Mouse (Mus musculus) regulatory T cell (primary cell): Measurements from ENCODE around the gene Zscan2.

Experiments used
- in situ Hi-C: fragments of 300-600 bp; cut with MboI, MseI; formaldehyde crosslinking; loops from one replicate; pipeline ENCODE4 v1.15.1; 2025; ENCODE audit warnings: high pct_unique_total_duplicates

Zscan2 gene

GRCm38 (mm10) chr7:80919647-80920008 lies 58.9 kb downstream of the Zscan2 start:
- in situ Hi-C loops, result no loop called here

GRCm38 (mm10) chr7:80923165-80923564 lies 62.4 kb downstream of the Zscan2 start:
- in situ Hi-C loops, result no loop called here
